Mouse (Mus musculus): Measurements from ENCODE around the gene Taf12.

GRCm38 (mm10) chr4:132253128-132253527, 21.0 kb upstream of the Taf12 start:
- TF ChIP-seq POLR2A (IDR thresholded peaks at IDR 0.05; ENCODE audit: borderline replicate concordance, low read depth, low read length): no peak
- no peak for TF ChIP-seq CTCF (IDR thresholded peaks at IDR 0.05; ENCODE audit: low read depth, low read length)

Measured in bone marrow macrophage, adult 2 months (primary cell).